Mouse (Mus musculus): Measurements from ENCODE around the gene Itih4. TPM values are rescaled to one million over a fixed set of nuclear protein-coding genes. Genes with fewer than 3 reads are reported as not detected.

Gene Itih4
- not detected in 2 replicates for polyA plus RNA-seq (2016; fragmentation: Nextera tagmentation; extraction: Ambion mirVana)

GRCm38 (mm10) chr14:30886204-30886603, at the start of gene Itih4:
Itih4 (plus strand) TSS chr14:30886476.
- no peaks in the 10 kb centered on the region for H3K27me3 ChIP-seq (replicated peaks; ENCODE audit: low read depth, poor library complexity, severe bottlenecking)
- no peaks in the 10 kb centered on the region for H3K36me3 ChIP-seq (replicated peaks)
- no peaks in the 10 kb centered on the region for H3K9me3 ChIP-seq
- 91% methylated on average over 3 of the region's 3 CpGs for WGBS
- no peak within 1 kb of the TSS for H3K27ac ChIP-seq (replicated peaks)
- H3K4me3 ChIP-seq, result no peak within 1 kb of the TSS
- DNase-seq (ENCODE audit: low spot score), result no peak
- peaks cover 11% of the 10 kb centered on the region for H3K4me1 ChIP-seq

GRCm38 (mm10) chr14:30837416-30837996, 48.8 kb upstream of the Itih4 start:
- H3K27ac ChIP-seq (replicated peaks), result no peak overlapping the region
- no peaks in the 10 kb centered on the region for H3K9me3 ChIP-seq
- no peaks in the 10 kb centered on the region for H3K4me1 ChIP-seq
- H3K36me3 ChIP-seq (replicated peaks), result peaks cover 46% of the 10 kb centered on the region
- no peak for DNase-seq (ENCODE audit: low spot score)
- WGBS, result 92% methylated on average over 14 of the region's 14 CpGs
- no peak overlapping the region for H3K4me3 ChIP-seq
- H3K27me3 ChIP-seq (replicated peaks; ENCODE audit: low read depth, poor library complexity, severe bottlenecking), result no peaks in the 10 kb centered on the region

GRCm38 (mm10) chr14:30843701-30844100, 42.6 kb upstream of the Itih4 start:
- WGBS, result 86% methylated on average over 3 of the region's 3 CpGs
- Histone ChIP-seq H3K27me3 (replicated peaks; ENCODE audit: low read depth, poor library complexity, severe bottlenecking) (no peaks in the 10 kb centered on the region), H3K4me1 (no peaks in the 10 kb centered on the region; the same call in 1 of the 2 replicates), H3K4me3 (no peak overlapping the region), H3K9me3 (no peaks in the 10 kb centered on the region), H3K36me3 (replicated peaks) (peaks cover 29% of the 10 kb centered on the region), H3K27ac (replicated peaks) (no peak overlapping the region)
- DNase-seq (ENCODE audit: low spot score), result no peak

- Histone ChIP-seq H3K9me3 (no peaks in the 10 kb centered on the region), H3K27ac (replicated peaks) (no peak overlapping the region), H3K4me1 (no peaks in the 10 kb centered on the region), H3K4me3 (no peak overlapping the region), H3K36me3 (replicated peaks) (peaks cover 7% of the 10 kb centered on the region; the same call in 1 of the 2 replicates), H3K27me3 (replicated peaks; ENCODE audit: low read depth, poor library complexity, severe bottlenecking) (no peaks in the 10 kb centered on the region)
- 90% methylated on average over 5 of the region's 5 CpGs for WGBS
- DNase-seq (ENCODE audit: low spot score), result no peak
These were observed 35.8 kb upstream of the Itih4 start for GRCm38 (mm10) chr14:30850504-30850903.

- no peaks in the 10 kb centered on the region for H3K36me3 ChIP-seq (replicated peaks)
- DNase-seq (ENCODE audit: low spot score), result no peak
- H3K4me3 ChIP-seq, result no peak overlapping the region
- H3K9me3 ChIP-seq, result no peaks in the 10 kb centered on the region
- no peak overlapping the region for H3K27ac ChIP-seq (replicated peaks)
- no peaks in the 10 kb centered on the region for H3K4me1 ChIP-seq
- WGBS, result 94% methylated on average over 5 of the region's 5 CpGs
- no peaks in the 10 kb centered on the region for H3K27me3 ChIP-seq (replicated peaks; ENCODE audit: low read depth, poor library complexity, severe bottlenecking)
These were observed 34.0 kb upstream of the Itih4 start for GRCm38 (mm10) chr14:30852325-30852724.

- DNase-seq (ENCODE audit: low spot score), result no peak
- H3K36me3 ChIP-seq (replicated peaks), result no peaks in the 10 kb centered on the region; the same call in 1 of the 2 replicates
- no peak overlapping the region for H3K27ac ChIP-seq (replicated peaks)
- 92% methylated on average over 3 of the region's 3 CpGs for WGBS
- H3K27me3 ChIP-seq (replicated peaks; ENCODE audit: low read depth, poor library complexity, severe bottlenecking), result no peaks in the 10 kb centered on the region
- no peaks in the 10 kb centered on the region for H3K4me1 ChIP-seq
- no peaks in the 10 kb centered on the region for H3K9me3 ChIP-seq
- no peak overlapping the region for H3K4me3 ChIP-seq
These were observed 31.0 kb upstream of the Itih4 start for GRCm38 (mm10) chr14:30855316-30855715.

GRCm38 (mm10) chr14:30856885-30857507, 29.3 kb upstream of the Itih4 start:
- no peak for DNase-seq (ENCODE audit: low spot score)
- WGBS, result 90% methylated on average over 10 of the region's 10 CpGs
- H3K4me1 ChIP-seq, result no peaks in the 10 kb centered on the region

GRCm38 (mm10) chr14:30857990-30858389, 28.3 kb upstream of the Itih4 start:
- no peak for DNase-seq (ENCODE audit: low spot score)
- WGBS, result 71% methylated on average over 4 of the region's 4 CpGs
- Histone ChIP-seq H3K9me3 (no peaks in the 10 kb centered on the region), H3K4me3 (no peak overlapping the region), H3K27ac (replicated peaks) (no peak overlapping the region), H3K36me3 (replicated peaks) (no peaks in the 10 kb centered on the region; the same call in 1 of the 2 replicates), H3K27me3 (replicated peaks; ENCODE audit: low read depth, poor library complexity, severe bottlenecking) (no peaks in the 10 kb centered on the region), H3K4me1 (no peaks in the 10 kb centered on the region)

More at GRCm38 (mm10) chr14:30856885-30857507, 29.3 kb upstream of the Itih4 start:
- H3K27me3 ChIP-seq (replicated peaks; ENCODE audit: low read depth, poor library complexity, severe bottlenecking), result no peaks in the 10 kb centered on the region
- no peak overlapping the region for H3K27ac ChIP-seq (replicated peaks)
- H3K4me3 ChIP-seq, result no peak overlapping the region
- no peaks in the 10 kb centered on the region for H3K9me3 ChIP-seq
- H3K36me3 ChIP-seq (replicated peaks), result no peaks in the 10 kb centered on the region; the same call in 1 of the 2 replicates

GRCm38 (mm10) chr14:30861421-30862125, 24.7 kb upstream of the Itih4 start:
- H3K4me3 ChIP-seq, result no peak overlapping the region
- H3K36me3 ChIP-seq (replicated peaks), result peaks cover 20% of the 10 kb centered on the region
- 0 out of 2 replicates have a peak overlapping the region, but pooled peaks have one; percentile 36 for H3K27ac ChIP-seq (replicated peaks)
- H3K4me1 ChIP-seq, result no peaks in the 10 kb centered on the region
- H3K27me3 ChIP-seq (replicated peaks; ENCODE audit: low read depth, poor library complexity, severe bottlenecking), result no peaks in the 10 kb centered on the region
- no peak for DNase-seq (ENCODE audit: low spot score)
- no peaks in the 10 kb centered on the region for H3K9me3 ChIP-seq
- 78% methylated on average over 16 of the region's 16 CpGs for WGBS

GRCm38 (mm10) chr14:30862368-30862767, 23.9 kb upstream of the Itih4 start:
- WGBS, result 89% methylated on average over 9 of the region's 9 CpGs
- Histone ChIP-seq H3K27ac (replicated peaks) (no peak overlapping the region), H3K4me3 (no peak overlapping the region), H3K9me3 (no peaks in the 10 kb centered on the region), H3K36me3 (replicated peaks) (peaks cover 25% of the 10 kb centered on the region), H3K4me1 (no peaks in the 10 kb centered on the region), H3K27me3 (replicated peaks; ENCODE audit: low read depth, poor library complexity, severe bottlenecking) (no peaks in the 10 kb centered on the region)
- DNase-seq (ENCODE audit: low spot score), result no peak

- Histone ChIP-seq H3K36me3 (replicated peaks) (peaks cover 40% of the 10 kb centered on the region), H3K27me3 (replicated peaks; ENCODE audit: low read depth, poor library complexity, severe bottlenecking) (no peaks in the 10 kb centered on the region), H3K27ac (replicated peaks) (no peak overlapping the region), H3K4me1 (peaks cover 12% of the 10 kb centered on the region), H3K9me3 (no peaks in the 10 kb centered on the region), H3K4me3 (no peak overlapping the region)
- DNase-seq (ENCODE audit: low spot score), result no peak
- WGBS, result 78% methylated on average over 3 of the region's 3 CpGs
These were observed 21.0 kb upstream of the Itih4 start for GRCm38 (mm10) chr14:30865311-30865710.

GRCm38 (mm10) chr14:30867042-30867441, 19.2 kb upstream of the Itih4 start:
- Histone ChIP-seq H3K36me3 (replicated peaks) (peaks cover 52% of the 10 kb centered on the region), H3K27ac (replicated peaks) (no peak overlapping the region), H3K9me3 (no peaks in the 10 kb centered on the region), H3K27me3 (replicated peaks; ENCODE audit: low read depth, poor library complexity, severe bottlenecking) (no peaks in the 10 kb centered on the region), H3K4me3 (no peak overlapping the region), H3K4me1 (peaks cover 16% of the 10 kb centered on the region)
- WGBS, result 34% methylated on average over 5 of the region's 5 CpGs
- DNase-seq (ENCODE audit: low spot score), result peak; percentile 75
